Mouse (Mus musculus) hindlimb bud, embryonic 11.5 days (tissue): ENCODE measurements at regions not wholly inside any gene's neighbourhood (a gene's known extent, or its start where the extent isn't known, plus 50 kb on each side); places are given as distances from the start of the nearest gene placed in this dataset.

ENCODE experiments used
- DNase-seq: peaks from one replicate; pipeline ENCODE4 v3.0.0-alpha.2; 2012; ENCODE audit warnings: low read depth, low spot score; ENCODE audit errors: extremely low spot score

DNA sequence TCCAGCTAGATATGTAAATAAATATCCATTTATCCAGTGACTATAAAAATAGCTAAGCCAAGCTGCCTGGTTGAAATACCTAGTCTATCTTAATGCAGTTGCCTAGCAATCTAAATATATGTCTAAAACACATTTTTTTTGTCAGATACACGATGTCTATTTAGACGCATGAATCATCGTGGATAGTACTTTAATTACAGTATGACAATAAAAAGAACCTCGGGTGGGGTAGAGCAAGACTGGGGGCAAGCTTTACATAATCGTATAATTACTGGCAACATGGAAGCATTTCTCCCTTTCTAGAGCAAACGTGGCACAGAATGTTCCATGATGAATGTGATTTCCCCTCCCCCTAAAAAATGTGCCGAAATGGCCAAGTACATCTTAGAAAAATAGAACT lies 180.4 kb downstream of the Gm19935 start:
- no peak for DNase-seq

DNA sequence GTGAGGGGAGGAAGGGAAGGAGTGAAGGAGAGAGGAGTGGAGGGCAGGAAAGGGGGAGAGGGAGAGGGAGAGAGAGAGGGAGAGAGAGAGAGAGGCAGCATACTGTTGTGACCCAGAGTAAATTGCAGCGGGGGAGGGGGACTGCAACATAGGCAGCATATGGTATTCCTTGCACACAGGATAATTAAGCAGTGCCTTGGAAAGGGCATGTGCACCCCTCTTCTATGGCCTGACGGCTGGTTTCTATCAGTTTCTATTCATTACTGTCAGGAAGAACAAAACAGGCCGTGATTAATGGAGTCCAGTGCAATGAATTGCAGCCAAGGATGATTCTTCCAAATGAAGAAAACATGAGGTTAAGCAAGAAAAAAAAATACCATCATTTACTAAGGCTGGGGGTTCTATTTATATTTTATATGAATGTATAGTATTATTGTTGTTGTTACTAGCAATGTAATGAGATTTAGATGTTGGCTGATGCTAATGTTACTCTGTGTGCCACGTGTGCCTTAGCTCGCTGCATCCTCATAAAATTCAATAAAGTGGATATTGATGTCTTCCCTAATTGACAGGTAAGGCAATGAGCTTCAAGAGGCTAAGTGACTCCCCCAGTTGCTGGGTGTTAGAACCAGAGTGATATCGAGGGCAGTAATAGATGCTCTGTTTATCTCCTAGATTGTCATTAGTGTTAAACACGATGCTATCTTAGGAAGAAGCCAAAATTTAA lies 181.3 kb downstream of the Gm19935 start:
- DNase-seq: peak; percentile 28

DNA sequence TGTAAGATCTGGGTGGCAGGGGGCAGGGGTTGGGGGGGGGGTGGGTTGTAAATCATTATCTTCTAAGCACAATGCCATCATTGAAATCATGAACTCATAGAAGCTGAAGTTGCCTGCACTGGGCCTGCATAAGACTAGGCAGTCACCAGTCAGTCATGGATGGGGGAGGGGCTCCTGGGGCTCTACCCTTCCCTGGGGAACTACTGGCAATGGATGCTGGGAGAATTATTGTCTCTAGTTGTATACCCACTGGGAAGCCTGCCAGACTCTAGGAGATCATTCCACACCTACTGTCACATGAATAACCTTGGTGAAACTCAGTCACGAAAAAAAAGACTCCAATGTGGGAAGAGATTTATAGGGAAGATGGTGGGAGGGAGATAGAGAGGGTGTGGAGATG lies 186.4 kb downstream of the Gm19935 start:
- DNase-seq: no peak

DNA sequence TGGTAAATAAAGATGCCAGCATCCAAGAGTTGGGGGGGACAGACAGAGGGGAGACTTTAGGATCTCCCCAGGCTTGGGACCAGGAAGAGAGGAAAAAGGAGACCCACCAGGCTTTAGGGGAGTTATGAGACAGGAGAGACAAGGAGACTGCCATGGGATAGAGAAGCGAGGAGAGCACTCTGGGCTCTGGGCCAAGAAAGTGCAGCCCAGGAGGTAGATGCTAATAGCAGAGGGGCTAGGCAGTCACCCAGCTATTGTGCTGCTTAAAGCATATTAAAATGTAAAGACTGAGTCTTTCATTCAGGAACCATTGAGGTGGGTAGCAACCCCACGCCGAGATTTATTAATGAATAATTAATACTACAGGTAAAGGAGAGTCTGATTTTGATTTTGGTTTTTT lies 208.8 kb downstream of the Gm19935 start:
- DNase-seq: no peak

DNA sequence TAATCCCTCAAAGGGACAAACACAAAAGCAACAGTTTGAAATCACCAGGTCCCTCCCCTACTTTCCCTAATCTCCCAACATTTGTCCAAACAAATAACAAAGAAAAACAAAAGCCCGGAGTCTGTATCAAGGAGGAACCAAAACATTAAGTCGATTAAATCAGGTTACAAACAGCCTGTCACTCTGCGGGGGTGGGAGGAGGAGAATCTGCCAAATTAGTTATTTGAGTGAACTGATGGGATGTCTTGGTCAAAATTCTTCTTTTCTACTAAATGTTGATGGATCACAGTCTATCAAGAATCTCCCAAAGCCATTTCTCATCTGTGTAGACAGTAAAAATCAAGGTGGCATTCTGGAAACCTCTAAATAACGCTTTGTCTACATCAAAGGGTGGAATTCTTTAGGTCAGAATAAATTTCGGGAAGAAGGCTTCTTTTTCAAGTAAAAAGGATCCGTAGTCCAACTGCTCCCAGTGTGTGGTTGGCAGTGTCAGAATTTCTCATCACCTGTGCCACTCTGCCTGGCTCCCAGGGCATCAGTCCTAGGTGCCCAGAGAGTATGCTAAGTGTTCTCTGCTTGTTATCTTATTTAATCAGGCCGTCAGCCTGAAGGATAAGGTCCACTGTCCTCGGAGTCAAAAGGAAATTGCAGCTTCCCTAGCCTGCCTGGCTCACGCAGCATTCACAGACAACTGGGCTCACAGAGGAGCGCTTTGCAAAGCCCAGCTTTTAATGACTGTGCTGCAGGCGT lies 216.1 kb downstream of the Gm19935 start:
- no peak for DNase-seq

DNA sequence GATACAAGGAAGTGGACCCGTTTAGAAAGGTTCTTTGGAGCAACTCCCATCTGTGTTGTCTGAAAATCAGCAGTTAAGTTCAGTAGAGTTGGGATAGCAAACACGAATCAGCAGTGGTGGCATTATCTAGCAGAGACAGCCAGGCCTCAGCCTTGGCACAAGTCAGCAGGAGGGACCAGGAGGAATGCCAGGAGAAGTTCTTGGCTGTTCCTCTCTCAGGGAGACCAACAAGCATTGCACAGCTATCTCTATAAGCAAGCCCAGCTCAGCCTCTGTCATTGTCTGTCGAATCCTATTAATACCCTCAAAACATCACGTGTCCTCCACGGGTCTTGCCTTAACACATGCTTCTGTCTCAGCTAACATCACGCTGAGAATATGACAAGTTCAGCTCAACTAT lies 219.8 kb downstream of the Gm19935 start:
- no peak for DNase-seq

DNA sequence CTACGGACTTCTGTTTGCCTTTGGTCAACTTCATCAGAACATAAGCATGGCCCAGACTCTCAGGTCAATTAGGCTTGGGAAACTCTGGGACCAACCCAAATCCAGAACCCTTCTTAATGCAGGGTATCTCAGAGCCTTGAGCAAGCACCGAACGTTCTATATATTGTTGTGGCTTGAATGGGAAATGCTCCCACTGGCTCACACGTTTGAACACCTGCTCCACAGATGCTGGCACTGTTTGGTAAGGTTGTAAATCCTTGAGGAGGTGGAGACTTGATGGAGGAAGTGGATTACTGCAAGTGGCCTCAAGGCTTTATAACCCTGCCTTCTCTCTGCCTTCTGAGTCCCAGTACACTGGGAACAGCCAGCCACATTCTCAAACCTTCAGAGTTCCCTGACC lies 231.3 kb upstream of the Tox3 start:
- DNase-seq: no peak

DNA sequence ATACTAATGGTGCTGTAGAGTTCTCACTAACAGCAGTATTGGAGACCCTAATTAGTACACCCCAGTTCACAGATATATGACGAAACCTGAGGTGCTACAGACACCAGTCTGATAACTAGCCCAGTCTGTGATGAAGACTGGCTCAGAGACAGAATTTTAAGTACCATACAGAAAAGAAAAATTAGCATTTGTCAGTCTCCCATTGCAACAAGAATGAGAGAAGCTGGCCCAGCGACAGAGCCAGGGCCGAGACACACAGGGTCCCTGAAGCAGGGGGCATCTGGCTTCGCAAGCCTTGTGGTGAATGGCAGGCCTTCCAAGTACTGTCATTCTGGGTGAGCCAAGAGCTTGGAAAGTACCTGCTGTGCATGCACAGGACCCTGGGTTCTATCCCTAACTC lies 228.8 kb upstream of the Tox3 start:
- DNase-seq: no peak

DNA sequence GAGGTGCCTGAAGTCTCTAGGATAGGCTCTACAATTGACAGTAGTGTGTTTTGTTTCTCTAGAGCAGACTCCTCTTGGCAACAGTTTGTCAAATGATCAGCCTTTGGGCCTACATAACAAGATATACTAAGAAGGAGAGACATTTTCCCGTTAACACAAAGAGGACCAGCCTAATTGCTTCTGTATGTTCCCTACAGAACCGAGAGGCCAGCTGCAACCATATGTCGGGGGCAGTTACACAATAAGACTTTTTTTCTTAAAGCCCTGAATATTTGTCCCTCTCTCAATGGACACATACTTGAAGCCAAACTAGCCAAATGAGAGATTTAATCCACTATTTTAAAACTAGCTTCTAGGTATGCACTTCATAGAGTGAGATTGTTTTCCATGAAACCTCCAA lies 226.5 kb upstream of the Tox3 start:
- no peak for DNase-seq

DNA sequence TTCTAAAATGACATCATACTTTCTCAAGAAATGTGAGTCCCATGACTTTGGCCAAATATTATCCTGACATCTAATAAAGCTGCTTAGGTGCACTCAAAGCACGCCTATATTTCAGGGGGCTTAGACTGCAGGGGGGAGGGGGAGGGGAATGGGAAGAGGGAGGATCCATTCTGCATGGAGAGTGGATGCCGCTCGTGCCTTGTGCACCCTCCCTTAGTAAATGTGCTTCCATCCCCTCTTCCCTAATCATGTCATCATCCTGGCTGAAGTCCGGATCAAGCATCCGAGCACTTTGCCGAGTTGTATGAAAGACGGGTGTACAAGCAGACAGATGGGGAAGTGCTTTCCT lies 207.9 kb upstream of the Tox3 start:
- no peak for DNase-seq

DNA sequence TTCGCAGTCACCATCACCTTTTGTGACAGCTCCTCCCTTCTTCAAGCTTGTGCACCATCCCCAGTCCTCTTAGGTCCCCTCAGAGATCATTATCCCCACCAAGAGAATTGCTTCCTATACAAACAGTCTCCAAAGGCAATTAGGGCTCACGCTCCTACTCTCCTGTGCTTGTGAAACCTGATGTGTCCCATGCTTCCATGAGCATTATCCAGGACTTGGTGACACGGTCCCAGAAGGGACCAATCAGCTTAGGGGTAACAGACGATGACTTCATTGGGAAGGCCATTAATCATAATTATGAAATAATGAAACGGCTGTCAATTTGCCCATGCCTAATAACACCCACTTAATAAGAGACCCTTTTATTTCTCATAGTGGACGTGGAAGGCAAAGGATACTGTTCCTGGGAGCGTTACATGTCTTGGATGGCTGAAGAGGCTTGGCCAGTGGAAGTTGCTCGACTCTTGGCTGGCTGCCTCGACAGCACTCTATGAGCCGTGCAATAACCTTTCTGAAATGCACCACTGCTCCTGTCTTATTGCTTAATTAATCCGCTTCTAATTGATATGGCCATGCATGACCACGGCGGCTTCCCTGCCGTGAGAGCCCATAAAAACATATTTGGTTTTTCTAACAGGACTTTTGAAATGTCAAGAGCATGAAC lies 207.4 kb upstream of the Tox3 start:
- DNase-seq: no peak

DNA sequence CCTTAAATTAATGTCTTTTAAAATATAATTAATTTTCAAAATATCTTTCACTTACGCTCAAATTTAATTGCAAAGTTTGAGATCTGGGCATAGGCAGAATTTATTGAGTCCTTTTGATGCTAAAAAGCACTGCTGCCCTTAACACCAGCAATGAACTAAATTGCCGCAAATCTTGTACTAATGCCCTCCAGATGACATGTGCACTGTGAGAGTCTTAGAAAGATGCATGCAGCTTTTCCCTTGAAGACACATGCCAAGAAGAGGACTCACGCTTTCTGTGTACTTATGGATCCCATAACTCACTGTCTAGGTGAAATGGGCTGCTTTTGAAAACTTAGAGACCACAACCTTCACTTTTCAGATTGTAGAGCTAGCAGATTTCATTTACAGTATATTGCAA lies 199.1 kb upstream of the Tox3 start:
- peak; percentile 42 for DNase-seq

DNA sequence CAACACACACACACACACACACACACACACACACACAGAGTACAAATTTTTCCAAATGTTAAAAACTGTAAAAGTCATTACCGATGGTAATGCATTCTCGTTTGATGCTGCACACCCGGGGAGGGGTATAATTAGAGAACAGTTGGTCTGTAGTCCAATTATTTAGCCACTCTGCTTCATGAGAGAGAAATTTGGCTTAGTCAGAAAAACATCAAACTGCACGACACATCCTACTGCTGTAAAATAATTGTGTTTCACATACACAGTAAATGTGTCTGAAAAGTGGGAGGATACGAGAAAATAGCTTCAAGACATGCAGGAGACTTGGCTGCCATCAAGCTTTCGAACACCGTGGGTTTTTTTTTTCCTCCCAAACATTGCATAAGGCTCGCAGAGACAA lies 194.5 kb upstream of the Tox3 start:
- DNase-seq: no peak

DNA sequence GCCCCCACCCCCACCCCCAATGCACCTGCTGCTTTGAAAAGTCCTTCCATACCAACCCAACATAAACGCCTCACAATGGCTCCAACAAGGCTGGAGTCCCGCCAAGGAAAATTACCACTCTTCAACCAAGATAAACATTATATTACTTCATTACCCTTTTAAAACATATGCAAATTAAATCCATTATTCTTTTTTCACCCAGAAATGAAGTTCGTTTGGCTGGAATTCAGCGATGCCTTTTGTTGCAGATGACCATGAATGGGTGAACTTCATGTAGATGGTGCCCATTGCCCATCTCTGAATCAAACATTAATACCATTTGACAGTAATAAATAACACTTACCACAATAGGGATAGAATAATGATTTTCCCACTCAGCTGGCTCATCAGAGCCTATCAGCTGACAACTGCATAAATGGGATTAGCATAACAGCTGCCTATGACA lies 188.1 kb upstream of the Tox3 start:
- no peak for DNase-seq

DNA sequence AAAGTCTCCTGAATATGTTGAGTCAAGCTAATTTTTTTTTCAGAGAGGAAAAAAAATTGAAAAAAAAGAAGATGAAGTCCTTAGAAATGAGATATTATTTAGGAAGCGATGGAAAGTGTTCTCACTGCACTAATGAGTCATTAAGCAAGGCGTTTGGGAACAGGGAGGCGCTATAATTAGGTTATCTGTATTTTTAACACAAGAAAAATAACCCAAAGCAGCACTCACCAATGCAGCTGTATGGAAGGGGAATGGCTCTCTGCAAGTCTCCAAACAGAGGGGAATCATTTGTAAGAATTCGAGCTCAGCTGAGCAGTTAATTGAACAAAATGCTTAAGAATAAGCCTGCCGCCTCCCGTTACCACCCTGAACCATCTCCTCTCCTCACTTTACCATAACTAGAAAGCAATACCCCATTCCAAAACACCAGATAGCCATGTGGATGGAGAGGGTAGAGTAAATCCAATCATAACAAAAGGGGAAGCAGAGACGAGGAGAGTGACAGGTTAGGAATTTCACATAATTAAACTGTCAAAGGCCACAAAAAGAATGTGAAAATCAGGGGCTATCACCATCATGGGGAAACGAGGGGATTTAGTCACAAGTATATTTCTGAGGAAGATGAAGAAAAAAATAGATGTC lies 187.5 kb upstream of the Tox3 start:
- no peak for DNase-seq

DNA sequence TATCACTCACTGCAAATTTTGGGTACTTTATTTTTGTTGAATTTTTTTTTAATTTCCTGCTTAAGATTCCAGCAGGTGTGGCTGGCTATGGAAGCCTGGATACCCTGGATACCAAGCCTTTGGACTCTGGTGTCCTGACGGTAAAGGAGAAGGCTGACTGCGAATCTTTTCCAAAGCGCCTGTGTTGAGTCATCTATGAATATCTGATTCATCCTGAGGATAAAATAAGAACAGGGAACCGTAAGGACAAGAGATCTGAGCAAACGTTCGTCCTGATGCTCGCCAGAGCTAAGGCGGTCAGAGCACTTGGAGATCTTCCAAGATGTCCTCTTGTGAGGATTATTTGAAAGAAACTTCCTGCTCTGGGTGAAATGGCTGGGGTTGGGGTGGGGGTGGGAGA lies 173.2 kb upstream of the Tox3 start:
- DNase-seq: no peak

DNA sequence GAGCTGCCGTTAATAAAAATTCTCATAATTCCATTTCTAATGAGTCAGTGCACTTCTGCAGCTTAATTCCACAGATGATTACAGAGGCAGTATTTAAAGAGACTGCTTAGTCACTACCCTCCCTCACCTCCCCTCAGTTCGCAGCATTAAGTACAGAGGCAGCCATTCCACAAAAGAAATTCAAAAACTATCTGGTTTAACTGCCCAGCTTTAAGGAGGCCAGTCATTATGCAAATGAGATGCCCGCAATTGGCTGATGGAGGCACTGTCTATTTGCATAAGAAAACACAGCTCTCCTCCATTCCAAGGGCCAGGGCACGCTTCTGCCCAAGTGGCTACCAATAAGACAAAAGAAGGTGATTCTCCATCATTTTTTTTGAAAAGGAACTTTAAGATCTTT lies 172.0 kb upstream of the Tox3 start:
- DNase-seq: no peak

DNA sequence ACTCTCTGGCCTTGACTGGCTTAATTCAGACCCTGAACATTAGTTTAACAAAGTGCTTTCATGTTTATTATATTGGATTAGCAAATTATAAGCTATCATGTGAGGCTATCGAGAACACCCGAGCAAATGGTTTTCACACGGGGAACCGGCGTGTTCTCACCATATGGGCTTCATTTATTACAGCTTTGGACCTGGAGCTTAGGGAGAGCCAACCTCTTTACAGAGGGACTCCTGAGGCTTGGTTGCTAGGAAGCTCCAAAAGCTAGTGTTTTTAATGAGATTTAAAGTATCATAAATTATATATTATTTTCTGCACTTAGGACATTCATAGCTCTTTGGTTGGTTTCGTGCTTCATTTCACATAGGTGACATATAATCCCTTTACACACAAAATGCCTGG lies 171.4 kb upstream of the Tox3 start:
- no peak for DNase-seq

DNA sequence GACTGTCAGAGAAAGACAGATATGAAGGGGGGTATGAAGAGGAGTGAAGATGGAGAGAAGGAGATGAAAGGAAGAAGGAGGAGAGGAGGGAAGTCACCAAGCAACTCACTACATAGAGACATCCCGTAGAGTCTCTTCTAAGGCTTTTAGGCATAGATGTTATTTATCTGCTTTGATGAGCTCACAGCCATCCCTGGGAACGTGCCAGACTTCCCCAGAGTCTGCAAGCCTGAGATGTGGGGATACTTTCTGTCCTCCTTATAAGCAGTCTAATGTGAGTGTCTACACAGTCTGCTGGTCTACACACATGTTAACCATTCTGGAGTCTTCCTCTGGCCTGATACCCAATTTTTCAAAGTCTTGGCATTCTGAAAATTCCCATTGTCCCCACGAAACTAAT lies 166.0 kb upstream of the Tox3 start:
- no peak for DNase-seq

DNA sequence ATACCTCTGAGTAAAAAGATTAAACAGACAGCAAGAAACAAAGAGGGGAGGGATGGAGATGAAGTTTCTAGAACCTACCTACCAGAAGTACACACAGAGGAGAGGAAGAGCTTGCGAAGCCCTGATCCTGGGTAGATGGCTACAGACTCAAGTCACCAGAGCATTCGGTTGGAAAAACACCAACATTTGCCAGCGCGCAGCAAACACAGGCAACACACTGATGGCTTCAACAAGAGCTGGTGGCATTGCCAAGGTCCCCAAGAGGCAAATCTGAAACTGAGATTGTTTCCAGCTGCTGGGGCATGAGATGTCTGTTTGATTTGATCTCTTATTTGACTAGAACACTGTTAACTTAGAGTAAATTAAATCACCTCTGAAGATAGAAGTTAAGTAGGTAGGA lies 165.5 kb upstream of the Tox3 start:
- no peak for DNase-seq

DNA sequence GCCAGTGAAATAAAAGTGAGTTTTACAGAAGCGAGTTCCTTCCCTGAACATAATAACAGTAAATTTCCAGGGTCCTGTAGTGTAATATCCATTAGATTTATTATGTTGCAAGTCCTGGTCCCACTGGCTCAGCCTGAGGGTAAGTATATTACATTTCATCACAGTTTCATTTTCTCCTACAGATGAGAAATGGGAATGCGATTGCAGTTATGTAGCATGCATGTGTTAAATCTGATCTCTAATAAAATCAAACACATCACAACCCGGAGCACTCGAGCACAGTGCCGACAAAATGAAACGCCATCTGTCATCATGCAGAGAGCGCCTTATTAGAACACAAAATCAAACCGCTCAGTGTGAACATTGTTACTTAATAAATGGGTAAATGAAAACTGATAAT lies 165.0 kb upstream of the Tox3 start:
- DNase-seq: no peak

DNA sequence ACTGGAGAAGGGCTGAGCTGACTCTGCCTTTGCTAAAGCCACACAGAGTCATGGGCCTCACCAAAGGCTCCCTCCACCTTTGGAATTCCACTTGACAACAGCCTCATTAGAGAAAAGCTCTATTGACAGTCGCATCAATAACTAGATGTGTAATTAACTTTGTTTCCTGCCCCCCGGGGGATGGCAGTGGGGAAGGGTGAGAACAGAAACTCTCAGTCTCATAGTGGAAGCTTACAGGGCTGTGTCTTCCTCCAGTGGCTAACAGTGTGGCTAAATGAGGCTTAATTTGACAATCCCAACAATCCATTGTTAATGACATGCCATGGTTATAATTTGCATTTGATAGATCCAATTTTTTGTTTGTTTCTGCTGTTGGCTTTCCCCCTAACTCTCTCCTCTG lies 164.5 kb upstream of the Tox3 start:
- no peak for DNase-seq
